Mouse (Mus musculus) forebrain, embryonic 14.5 days (tissue): ENCODE measurements at regions not wholly inside any gene's neighbourhood (a gene's known extent, or its start where the extent isn't known, plus 50 kb on each side); places are given as distances from the start of the nearest gene placed in this dataset.

Experiments
- ATAC-seq: fragments of 200-750 bp; cut with Nextera tagmentation; 2 replicates; pipeline ENCODE4 v1.8.0; 2017; ENCODE audit warnings: mild to moderate bottlenecking, moderate library complexity
- DNase-seq: peaks from one replicate; pipeline ENCODE4 v3.0.0-alpha.2; 2015; ENCODE audit warnings: low spot score
- H3K27ac ChIP-seq: fragments of 300-500 bp; sonication (generic); 2 replicates; pipeline ENCODE4 v1.5.1; 2014; ENCODE audit warnings: low read depth, mild to moderate bottlenecking, control low read depth, low read length, moderate library complexity
- H3K27me3 ChIP-seq: fragments of 300-500 bp; sonication (generic); replicated peaks from 2 replicates; pipeline ENCODE4 v1.6.1; 2014; ENCODE audit warnings: low read length, control low read depth, mixed read lengths; ENCODE audit not compliant: control insufficient read depth, insufficient read depth
- H3K36me3 ChIP-seq: fragments of 300-500 bp; sonication (generic); 2 replicates; pipeline ENCODE4 v1.6.1; 2014; ENCODE audit warnings: low read length, control low read depth; ENCODE audit not compliant: control insufficient read depth, insufficient read depth
- H3K4me1 ChIP-seq: fragments of 300-500 bp; sonication (generic); 2 replicates; pipeline ENCODE4 v1.6.1; 2014; ENCODE audit warnings: antibody characterized with exemption, low read length, control low read depth; ENCODE audit not compliant: control insufficient read depth, insufficient read depth
- H3K4me2 ChIP-seq: fragments of 300-500 bp; sonication (generic); 2 replicates; pipeline ENCODE4 v1.6.1; 2014; ENCODE audit warnings: mild to moderate bottlenecking, control low read depth, low read length
- H3K4me3 ChIP-seq: fragments of 300-500 bp; sonication (generic); 2 replicates; pipeline ENCODE4 v1.5.1; 2014; ENCODE audit warnings: low read depth, low read length, control low read depth
- H3K9ac ChIP-seq: fragments of 300-500 bp; sonication (generic); 2 replicates; pipeline ENCODE4 v1.6.1; 2014; ENCODE audit warnings: mild to moderate bottlenecking, low read length, control low read depth, moderate library complexity
- H3K9me3 ChIP-seq: fragments of 300-500 bp; sonication (generic); replicated peaks from 2 replicates; pipeline ENCODE4 v1.6.1; 2016; ENCODE audit warnings: low read length, control low read depth, mixed read lengths; ENCODE audit not compliant: control insufficient read depth
- WGBS: fragments of 180-500 bp; shearing (Covaris S2); extraction: QIAGEN DNeasy Blood & Tissue Kit; methylation state at CpG from one replicate; pipeline ENCODE4 v1.1.7; 2014; 5-methylcytosine and 5-hydroxymethylcytosine counted together

DNA sequence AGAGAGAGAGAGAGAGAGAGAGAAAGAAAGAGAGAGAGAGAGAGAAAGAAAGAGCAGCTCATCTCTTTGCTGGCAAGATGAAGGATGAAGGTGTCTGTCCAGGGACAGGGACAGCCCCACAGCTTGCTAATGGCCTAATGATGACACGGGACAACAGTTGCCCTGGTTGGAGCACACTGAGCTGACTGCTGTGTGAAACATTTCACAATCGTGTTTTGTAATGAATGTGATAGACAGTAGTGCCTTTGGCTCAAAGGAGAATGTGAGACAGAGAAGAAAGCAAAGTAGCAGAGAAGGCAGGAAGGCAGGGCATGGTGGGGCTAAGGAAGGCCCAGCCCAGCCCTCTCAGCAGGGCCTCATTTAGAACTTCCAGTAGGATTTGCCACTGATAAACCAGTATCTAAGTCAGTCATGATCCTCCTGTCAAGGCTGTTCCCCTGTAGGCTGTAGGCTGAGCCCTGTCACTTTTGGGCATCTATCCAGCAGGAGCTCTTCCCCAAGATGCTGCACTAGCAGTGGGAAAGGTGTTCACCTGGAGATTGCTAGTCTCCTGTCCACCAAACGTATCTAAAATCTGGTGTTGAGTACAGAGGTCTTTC lies 54.2 kb upstream of the Irs2 start:
- Histone ChIP-seq H3K4me2 (no peak overlapping the region), H3K27me3 (no peaks in the 10 kb centered on the region), H3K9me3 (no peaks in the 10 kb centered on the region), H3K27ac (no peak overlapping the region), H3K9ac (no peak overlapping the region), H3K4me3 (no peak overlapping the region), H3K4me1 (no peaks in the 10 kb centered on the region), H3K36me3 (no peaks in the 10 kb centered on the region)
- ATAC-seq (no peak), DNase-seq (no peak)
- 61% methylated on average over 3 of the region's 3 CpGs for WGBS

DNA sequence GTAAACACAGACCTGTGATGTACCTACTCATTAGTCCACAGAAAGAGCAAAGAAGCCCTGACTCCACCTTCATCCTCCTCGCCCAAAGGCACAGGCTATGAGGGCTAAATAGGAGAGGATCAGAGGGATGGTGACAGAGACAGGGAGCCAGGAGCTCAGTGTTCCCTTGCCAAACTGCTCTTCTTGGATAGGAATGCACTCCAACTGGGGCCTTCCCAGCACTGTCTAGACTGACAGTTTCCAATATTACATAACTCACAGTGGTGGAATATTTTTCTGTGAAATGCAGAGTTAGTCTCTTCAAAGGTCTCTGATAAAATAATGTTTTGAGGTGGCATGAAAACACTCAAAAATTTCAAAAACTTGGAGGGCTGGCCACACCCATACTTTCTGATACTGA lies 53.5 kb upstream of the Irs2 start:
- H3K27ac ChIP-seq: no peak overlapping the region
- H3K9ac ChIP-seq: no peak overlapping the region
- H3K4me3 ChIP-seq: no peak overlapping the region
- no peak overlapping the region for H3K4me2 ChIP-seq
- 63% methylated on average over 1 of the region's 1 CpGs for WGBS
- no peak for DNase-seq
- H3K4me1 ChIP-seq: no peaks in the 10 kb centered on the region
- no peaks in the 10 kb centered on the region for H3K27me3 ChIP-seq
- no peaks in the 10 kb centered on the region for H3K9me3 ChIP-seq
- H3K36me3 ChIP-seq: no peaks in the 10 kb centered on the region
- ATAC-seq: no peak

DNA sequence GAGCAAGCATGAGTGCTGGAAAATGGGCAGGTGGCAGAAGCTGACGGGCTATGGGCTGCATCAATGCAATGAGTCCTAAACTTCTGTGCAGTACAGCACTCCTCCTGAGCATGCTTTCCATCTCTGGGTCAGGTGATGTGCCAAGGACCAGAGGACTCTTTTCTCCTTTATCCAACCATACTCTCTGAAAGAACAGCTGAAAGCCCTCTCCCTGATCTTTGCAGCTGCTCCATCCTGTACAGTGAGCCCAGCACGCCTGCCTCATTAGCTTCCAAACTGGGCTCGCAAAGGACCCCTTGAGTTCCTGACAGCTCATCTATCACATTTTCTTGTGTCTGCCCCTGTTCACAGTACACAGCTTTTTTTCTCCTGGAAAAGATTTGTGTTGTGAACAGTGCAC lies 52.3 kb upstream of the Irs2 start:
- no peaks in the 10 kb centered on the region for H3K9me3 ChIP-seq
- whole genome bisulfite sequencing: 74% methylated on average over 3 of the region's 3 CpGs
- H3K9ac ChIP-seq: no peak overlapping the region
- no peak for ATAC-seq
- no peak for DNase-seq
- H3K4me3 ChIP-seq: no peak overlapping the region
- no peaks in the 10 kb centered on the region for H3K27me3 ChIP-seq
- H3K36me3 ChIP-seq: no peaks in the 10 kb centered on the region
- H3K4me1 ChIP-seq: no peaks in the 10 kb centered on the region
- H3K4me2 ChIP-seq: no peak overlapping the region
- H3K27ac ChIP-seq: no peak overlapping the region

DNA sequence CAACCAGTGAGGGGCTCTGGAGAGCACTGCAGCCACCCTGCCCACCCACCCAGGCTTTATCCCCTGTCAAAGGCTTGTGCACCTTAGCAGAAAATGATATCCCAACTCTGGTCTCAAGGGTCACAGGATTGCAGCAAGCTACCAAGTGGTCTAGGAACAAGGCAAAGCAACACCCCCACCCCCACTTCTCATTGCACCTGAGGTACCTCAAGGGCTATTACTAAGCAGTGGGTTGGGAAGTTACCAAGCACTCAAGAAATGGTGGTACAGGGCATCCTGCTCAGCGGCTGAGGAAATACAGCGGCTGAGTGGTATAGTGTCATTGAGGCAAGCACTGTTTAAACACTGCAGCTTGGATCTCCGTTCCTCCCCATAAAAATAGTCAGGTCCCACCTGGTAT lies 50.1 kb upstream of the Irs2 start:
- Histone ChIP-seq H3K9ac (no peak overlapping the region), H3K4me1 (no peaks in the 10 kb centered on the region), H3K27me3 (no peaks in the 10 kb centered on the region), H3K27ac (no peak overlapping the region), H3K36me3 (no peaks in the 10 kb centered on the region), H3K4me2 (no peak overlapping the region), H3K4me3 (no peak overlapping the region), H3K9me3 (no peaks in the 10 kb centered on the region)
- ATAC-seq (no peak), DNase-seq (no peak)
- 95% methylated on average over 3 of the region's 3 CpGs for WGBS
